Mouse (Mus musculus) kidney, embryonic 16.5 days (tissue): ENCODE data around the gene Slit1. TPM values are rescaled to one million over a fixed set of nuclear protein-coding genes. Genes with fewer than 3 reads are reported as not detected.
A peak's percentile ranks its signal among the peaks of the same experiment; 100 is the strongest.

ENCODE experiments used
- ATAC-seq: fragments of 200-750 bp; cut with Nextera tagmentation; 2 replicates; pipeline ENCODE4 v1.8.0; 2017; ENCODE audit warnings: moderate TSS enrichment; ENCODE audit not compliant: low FRiP score, low TSS enrichment
- H3K27ac ChIP-seq: fragments of 300-500 bp; sonication (generic); 2 replicates; pipeline ENCODE4 v1.5.1; 2014; ENCODE audit warnings: low read length
- H3K27me3 ChIP-seq: fragments of 300-500 bp; sonication (generic); 2 replicates; pipeline ENCODE4 v1.6.1; 2014; ENCODE audit warnings: low read length, control low read depth, mixed read lengths; ENCODE audit not compliant: insufficient read depth
- H3K36me3 ChIP-seq: fragments of 300-500 bp; sonication (generic); 2 replicates; pipeline ENCODE4 v1.6.1; 2014; ENCODE audit warnings: low read length, control low read depth, mixed read lengths; ENCODE audit not compliant: insufficient read depth
- H3K4me1 ChIP-seq: fragments of 300-500 bp; sonication (generic); 2 replicates; pipeline ENCODE4 v1.6.1; 2014; ENCODE audit warnings: low read length, control low read depth, mixed read lengths; ENCODE audit not compliant: insufficient read depth
- H3K4me2 ChIP-seq: fragments of 300-500 bp; sonication (generic); replicated peaks from 2 replicates; pipeline ENCODE4 v1.6.1; 2014; ENCODE audit warnings: low read depth, low read length
- H3K4me3 ChIP-seq: fragments of 300-500 bp; sonication (generic); 2 replicates; pipeline ENCODE4 v1.5.1; 2014; ENCODE audit warnings: mild to moderate bottlenecking, low read length
- H3K9ac ChIP-seq: fragments of 300-500 bp; sonication (generic); replicated peaks from 2 replicates; pipeline ENCODE4 v1.6.1; 2014; ENCODE audit warnings: low read length
- H3K9me3 ChIP-seq: fragments of 300-500 bp; sonication (generic); 2 replicates; pipeline ENCODE4 v1.6.1; 2016; ENCODE audit warnings: low read length, control low read depth
- WGBS: fragments of 180-500 bp; shearing (Covaris S2); extraction: QIAGEN DNeasy Blood & Tissue Kit; methylation state at CpG from one replicate; pipeline ENCODE4 v1.1.7; 2014; 5-methylcytosine and 5-hydroxymethylcytosine counted together
- polyA plus RNA-seq: library from polyadenylated mRNA; unstranded; fragments of >200 nt; fragmentation: Nextera tagmentation; extraction: Ambion mirVana; gene quantifications from 2 replicates; pipeline ENCODE4 v1.2.1, GENCODE M21; 2015

Gene Slit1
- polyA plus RNA-seq, 1 experiment from 2014 or later: 6.4 TPM

DNA sequence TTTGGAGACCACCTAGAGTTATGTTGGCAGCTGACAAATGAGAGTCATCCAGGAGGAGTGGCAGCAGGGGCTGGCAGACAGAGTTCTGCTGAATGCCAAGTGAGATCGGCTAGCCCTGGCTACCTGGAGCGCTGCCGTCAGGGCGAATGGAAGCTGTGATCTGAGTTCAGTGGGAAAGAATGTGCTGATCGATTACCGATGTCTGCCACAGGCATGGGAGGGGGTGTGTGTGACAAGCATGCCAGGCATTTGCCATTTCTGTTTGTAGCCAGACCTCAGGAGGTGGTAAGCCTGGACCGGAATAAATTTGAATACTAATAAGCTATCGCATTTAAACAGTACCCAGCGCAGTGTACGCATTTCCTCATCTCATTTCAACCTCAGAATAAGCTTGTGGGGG, 91.5 kb downstream of the Slit1 start:
- H3K27me3 ChIP-seq: 0 out of 2 replicates have a peak, but pooled peaks cover 5% of the 10 kb centered on the region
- no peaks in the 10 kb centered on the region for H3K36me3 ChIP-seq
- 50% methylated on average over 10 of the region's 10 CpGs for WGBS
- no peak overlapping the region for H3K4me3 ChIP-seq
- no peak overlapping the region for H3K4me2 ChIP-seq
- no peaks in the 10 kb centered on the region for H3K4me1 ChIP-seq
- H3K9ac ChIP-seq: no peak overlapping the region
- H3K27ac ChIP-seq: no peak overlapping the region
- no peak for ATAC-seq
- H3K9me3 ChIP-seq: no peaks in the 10 kb centered on the region

DNA sequence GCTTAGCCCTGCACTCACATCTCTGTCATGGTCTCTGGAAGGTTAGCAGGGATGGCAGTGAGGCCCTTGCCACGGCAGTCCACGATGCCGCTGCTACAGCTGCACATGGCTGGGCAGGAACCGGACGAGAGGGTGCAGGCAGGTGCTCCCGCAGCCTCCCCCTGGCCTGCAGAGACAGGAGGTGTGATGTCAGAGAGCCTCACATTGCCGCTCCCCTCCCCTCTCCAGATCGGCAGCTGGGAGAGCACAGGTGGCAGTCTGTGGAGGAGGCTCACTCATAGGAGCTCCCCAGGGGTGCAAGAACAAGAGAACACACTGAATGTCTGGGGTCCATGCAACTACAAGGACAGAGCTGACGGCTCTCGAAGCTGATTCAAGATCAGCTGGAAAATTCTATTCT, 94.1 kb downstream of the Slit1 start:
- ATAC-seq: no peak
- Histone ChIP-seq H3K4me2 (no peak overlapping the region), H3K9ac (no peak overlapping the region), H3K9me3 (no peaks in the 10 kb centered on the region), H3K36me3 (no peaks in the 10 kb centered on the region), H3K4me3 (no peak overlapping the region), H3K27ac (no peak overlapping the region), H3K27me3 (no peaks in the 10 kb centered on the region), H3K4me1 (no peaks in the 10 kb centered on the region)
- 47% methylated on average over 10 of the region's 10 CpGs for WGBS

DNA sequence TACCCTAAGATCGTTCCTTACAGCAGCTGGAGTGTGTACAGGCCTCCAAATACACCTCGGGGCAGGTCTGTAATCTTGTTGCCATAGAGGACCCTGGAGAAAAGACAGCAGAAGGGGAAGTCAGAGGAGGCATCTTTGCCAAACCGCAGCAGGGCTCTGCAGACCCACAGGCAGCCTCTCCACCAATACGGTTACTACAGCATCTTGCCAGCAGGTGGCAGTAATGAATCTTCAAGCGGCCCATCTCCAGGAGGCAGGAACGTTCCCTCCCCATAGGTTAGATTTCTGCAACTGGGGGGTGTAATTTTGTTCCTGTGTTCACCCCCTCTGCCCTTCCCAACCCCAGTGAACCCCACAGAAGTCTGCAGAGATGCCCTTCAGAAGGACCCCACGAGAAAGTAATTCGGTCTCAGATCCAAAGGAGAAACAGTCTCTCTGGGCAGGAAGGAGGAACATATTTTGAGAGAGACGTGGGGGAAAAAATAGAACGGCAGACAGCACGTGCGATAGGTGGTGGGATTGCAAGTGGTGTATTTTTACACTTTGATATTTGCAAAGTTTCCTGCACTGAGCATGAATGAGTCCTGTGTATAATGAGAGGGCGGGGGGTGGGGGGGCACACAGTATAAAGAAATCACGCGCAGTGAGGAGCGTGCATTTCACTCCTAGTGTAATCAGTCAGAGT, 96.4 kb downstream of the Slit1 start:
- no peak overlapping the region for H3K27ac ChIP-seq
- H3K4me2 ChIP-seq: no peak overlapping the region
- H3K9ac ChIP-seq: no peak overlapping the region
- no peaks in the 10 kb centered on the region for H3K36me3 ChIP-seq
- ATAC-seq: no peak
- no peak overlapping the region for H3K4me3 ChIP-seq
- H3K27me3 ChIP-seq: no peaks in the 10 kb centered on the region
- WGBS: 45% methylated on average over 16 of the region's 16 CpGs
- no peaks in the 10 kb centered on the region for H3K9me3 ChIP-seq
- no peaks in the 10 kb centered on the region for H3K4me1 ChIP-seq

DNA sequence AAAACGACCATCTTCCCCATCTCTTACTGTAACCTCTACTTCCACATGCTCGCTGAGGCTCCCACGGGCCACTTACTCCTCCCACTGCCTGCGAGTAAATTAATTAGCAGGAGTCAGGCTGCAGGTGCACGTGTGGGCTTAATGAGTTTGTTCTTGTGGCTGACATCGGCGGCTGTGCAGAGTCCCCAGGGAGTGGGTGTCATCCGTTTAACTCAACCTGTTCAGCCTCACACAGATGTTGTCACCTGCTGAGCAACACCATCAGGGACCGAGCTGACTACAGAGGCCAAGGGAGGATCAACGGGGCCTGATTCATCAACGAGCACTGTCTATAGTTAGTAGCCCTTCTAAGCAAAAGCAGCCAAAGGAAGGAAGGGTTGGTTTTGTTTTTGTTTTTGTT, 100.5 kb downstream of the Slit1 start:
- Histone ChIP-seq H3K27ac (no peak overlapping the region), H3K9me3 (no peaks in the 10 kb centered on the region), H3K4me2 (no peak overlapping the region), H3K4me3 (no peak overlapping the region), H3K27me3 (no peaks in the 10 kb centered on the region), H3K36me3 (no peaks in the 10 kb centered on the region), H3K9ac (no peak overlapping the region), H3K4me1 (no peaks in the 10 kb centered on the region)
- no peak for ATAC-seq
- 44% methylated on average over 11 of the region's 11 CpGs for WGBS

DNA sequence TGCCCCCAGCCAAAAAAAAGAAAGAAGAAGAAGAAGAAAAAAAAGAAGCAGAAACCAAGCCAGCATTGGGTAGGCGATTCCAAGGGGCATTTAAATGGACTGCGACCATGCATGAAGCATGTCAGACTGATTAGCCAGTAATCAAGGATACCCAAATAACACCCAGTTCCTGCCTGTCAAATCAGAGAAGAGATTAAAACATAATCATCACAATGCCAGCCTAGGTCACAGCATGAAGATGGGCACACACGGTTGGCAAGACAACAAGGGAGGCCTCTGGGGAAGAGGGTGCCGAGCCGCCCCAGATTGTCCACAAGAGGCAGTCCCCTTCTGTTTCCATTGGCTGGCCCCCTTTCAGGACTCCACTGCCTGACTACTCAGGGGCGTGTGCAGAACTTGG, 108.5 kb downstream of the Slit1 start:
- Histone ChIP-seq H3K9me3 (no peaks in the 10 kb centered on the region), H3K4me1 (no peaks in the 10 kb centered on the region), H3K27me3 (no peaks in the 10 kb centered on the region), H3K36me3 (no peaks in the 10 kb centered on the region), H3K4me3 (no peak overlapping the region), H3K4me2 (no peak overlapping the region), H3K27ac (no peak overlapping the region), H3K9ac (no peak overlapping the region)
- 68% methylated on average over 6 of the region's 6 CpGs for WGBS
- ATAC-seq: no peak

DNA sequence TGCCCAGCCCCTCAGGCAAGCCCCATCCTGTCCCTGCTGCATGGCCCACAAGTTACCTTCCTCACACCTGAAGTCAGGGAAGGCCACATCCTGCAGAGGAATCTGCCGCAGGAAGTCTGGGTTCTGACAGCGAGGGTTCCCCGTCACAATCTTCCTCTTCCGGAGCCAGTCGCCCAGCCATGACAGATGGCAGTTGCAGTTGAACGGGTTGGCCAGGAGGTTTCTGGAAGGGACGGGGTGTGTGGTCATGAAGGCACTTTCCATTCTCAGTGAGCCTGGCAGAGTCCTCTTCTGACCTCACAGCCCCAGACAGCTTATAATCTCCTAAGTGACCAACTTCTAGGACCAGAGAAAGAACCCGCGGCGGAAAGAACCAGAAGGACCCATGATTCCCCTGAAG, 109.4 kb downstream of the Slit1 start:
- Histone ChIP-seq H3K9me3 (no peaks in the 10 kb centered on the region), H3K4me3 (no peak overlapping the region), H3K27me3 (no peaks in the 10 kb centered on the region), H3K27ac (no peak overlapping the region), H3K4me2 (no peak overlapping the region), H3K36me3 (no peaks in the 10 kb centered on the region), H3K9ac (no peak overlapping the region), H3K4me1 (no peaks in the 10 kb centered on the region)
- no peak for ATAC-seq
- 61% methylated on average over 10 of the region's 10 CpGs for WGBS

DNA sequence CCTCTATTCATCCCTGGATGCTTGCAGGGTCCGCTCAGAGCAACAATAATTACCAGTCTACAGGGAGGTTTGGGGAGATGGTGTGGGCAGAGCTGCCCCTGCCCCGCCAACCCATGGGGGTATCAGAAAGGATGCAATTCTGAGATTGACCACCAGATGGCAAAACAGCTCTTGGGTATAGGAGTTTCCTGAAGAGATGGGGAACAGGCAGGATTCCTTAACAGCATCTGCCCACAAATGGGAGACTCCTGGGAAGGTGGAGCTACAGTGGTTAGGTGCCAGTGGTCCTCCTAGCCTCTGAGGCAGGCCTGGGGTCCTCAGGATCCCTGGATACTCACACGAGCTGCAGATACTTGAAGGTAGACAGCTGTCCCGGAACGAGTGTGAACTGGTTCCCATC, 113.9 kb downstream of the Slit1 start:
- no peaks in the 10 kb centered on the region for H3K36me3 ChIP-seq
- no peaks in the 10 kb centered on the region for H3K27me3 ChIP-seq
- H3K27ac ChIP-seq: no peak overlapping the region
- H3K9me3 ChIP-seq: peaks cover 4% of the 10 kb centered on the region; the same call in 1 of the 2 replicates
- no peaks in the 10 kb centered on the region for H3K4me1 ChIP-seq
- no peak overlapping the region for H3K4me2 ChIP-seq
- WGBS: 51% methylated on average over 5 of the region's 5 CpGs
- no peak overlapping the region for H3K9ac ChIP-seq
- peak; percentile 27; the same call in 1 of the 2 replicates for ATAC-seq
- no peak overlapping the region for H3K4me3 ChIP-seq

DNA sequence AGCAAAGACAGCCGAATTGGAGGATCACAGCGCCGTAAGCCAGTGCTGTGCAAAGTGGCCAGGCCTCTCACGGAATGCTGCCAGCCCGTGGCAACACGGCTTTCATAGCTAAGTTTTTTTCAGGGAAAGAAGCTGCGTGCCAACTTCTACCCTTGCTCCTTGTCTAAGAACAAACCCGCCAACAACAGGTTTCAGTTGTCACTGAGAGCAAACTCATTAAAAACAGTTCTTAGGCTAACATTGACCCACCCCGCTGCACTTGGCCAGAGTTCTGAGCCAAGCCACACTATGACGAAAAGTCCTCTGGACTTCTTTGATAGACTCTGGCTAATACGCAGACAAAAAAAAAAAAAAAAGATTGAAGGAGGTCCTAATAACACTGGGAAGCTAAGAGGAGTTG, 114.5 kb downstream of the Slit1 start:
- no peak for ATAC-seq
- no peak overlapping the region for H3K4me2 ChIP-seq
- 75% methylated on average over 11 of the region's 11 CpGs for WGBS
- no peak overlapping the region for H3K4me3 ChIP-seq
- no peaks in the 10 kb centered on the region for H3K27me3 ChIP-seq
- no peak overlapping the region for H3K27ac ChIP-seq
- peaks cover 4% of the 10 kb centered on the region; the same call in 1 of the 2 replicates for H3K9me3 ChIP-seq
- no peaks in the 10 kb centered on the region for H3K36me3 ChIP-seq
- H3K4me1 ChIP-seq: no peaks in the 10 kb centered on the region
- no peak overlapping the region for H3K9ac ChIP-seq

DNA sequence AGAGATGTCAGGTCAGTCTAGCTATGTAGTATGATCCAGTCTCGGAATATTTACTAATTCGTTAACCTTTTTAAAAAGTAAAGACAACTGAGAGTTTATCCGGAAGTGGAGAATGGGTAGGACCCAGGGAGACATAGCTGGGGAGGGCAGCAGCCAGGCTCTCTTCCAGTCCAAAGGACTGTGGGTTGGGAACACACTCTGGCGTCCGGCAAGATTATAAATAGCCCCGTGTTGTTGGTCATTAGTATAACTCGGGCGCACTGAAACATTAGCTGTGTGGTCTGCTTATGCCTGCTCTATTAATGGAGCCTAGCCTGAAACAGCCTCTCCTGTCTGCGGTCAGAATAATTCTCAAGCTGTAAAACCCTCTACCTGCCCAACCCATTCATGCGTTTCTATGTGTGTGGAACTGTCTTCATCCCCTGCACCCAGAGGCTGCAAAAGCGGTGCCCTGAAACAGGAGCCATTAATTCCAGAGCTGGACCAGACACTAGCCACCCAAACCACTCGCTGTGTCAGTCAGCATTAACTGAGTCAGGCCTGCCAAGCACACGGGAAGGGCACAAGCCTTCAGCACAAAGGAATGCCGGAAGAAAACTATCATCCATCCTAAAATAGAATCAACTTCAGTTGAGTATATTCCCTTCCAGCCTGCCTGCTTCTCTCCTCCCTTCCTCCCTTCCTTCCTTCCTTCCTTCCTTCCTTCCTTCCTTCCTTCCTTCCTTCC, 122.9 kb downstream of the Slit1 start:
- peaks cover 14% of the 10 kb centered on the region for H3K4me1 ChIP-seq
- no peak overlapping the region for H3K4me3 ChIP-seq
- no peaks in the 10 kb centered on the region for H3K36me3 ChIP-seq
- H3K9me3 ChIP-seq: peaks cover 4% of the 10 kb centered on the region; the same call in 1 of the 2 replicates
- H3K4me2 ChIP-seq: no peak overlapping the region
- WGBS: 71% methylated on average over 14 of the region's 14 CpGs
- H3K9ac ChIP-seq: no peak overlapping the region
- ATAC-seq: no peak
- no peak overlapping the region for H3K27ac ChIP-seq
- H3K27me3 ChIP-seq: no peaks in the 10 kb centered on the region; the same call in 1 of the 2 replicates

DNA sequence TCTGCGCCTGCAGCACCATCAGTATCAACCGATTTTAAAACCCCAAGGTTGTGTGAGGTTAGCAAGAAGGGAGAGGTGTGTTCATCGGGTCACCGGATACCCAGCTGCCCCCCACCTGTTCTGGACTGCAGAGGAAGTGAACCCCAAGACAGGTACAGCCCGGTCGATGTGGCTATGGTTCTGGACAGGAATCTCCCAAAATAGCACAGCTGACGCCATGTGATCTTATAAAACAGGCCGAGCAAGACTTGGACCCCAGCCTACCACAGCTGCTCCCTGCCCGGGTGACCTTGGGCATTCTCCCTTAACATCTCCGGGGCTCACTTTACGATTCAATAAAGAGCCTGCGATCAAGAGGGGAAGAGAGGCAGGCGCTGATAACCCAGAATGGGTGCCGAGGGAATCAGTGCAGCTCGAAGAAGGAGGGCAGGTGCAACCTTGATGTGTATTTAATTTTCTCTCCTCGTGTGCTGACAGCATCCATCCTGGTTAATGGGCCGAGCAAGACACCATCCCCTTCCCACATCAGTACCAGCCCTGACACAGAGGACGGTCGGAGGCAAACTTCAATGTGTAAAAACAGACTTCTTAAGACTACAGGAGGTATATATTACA, 124.6 kb downstream of the Slit1 start:
- H3K36me3 ChIP-seq: no peaks in the 10 kb centered on the region
- WGBS: 32% methylated on average over 19 of the region's 19 CpGs
- H3K9me3 ChIP-seq: no peaks in the 10 kb centered on the region
- no peak overlapping the region for H3K4me3 ChIP-seq
- peak; percentile 40; the same call in 1 of the 2 replicates for ATAC-seq
- H3K9ac ChIP-seq: no peak overlapping the region
- H3K27me3 ChIP-seq: peaks cover 2% of the 10 kb centered on the region
- H3K4me1 ChIP-seq: peaks cover 14% of the 10 kb centered on the region
- H3K4me2 ChIP-seq: no peak overlapping the region
- H3K27ac ChIP-seq: no peak overlapping the region
